Mouse (Mus musculus) heart, adult 9 months (tissue): Measurements from ENCODE around the gene Gal3st2.
"Not testable (repeated sequence)": the region's sequence is repeated elsewhere in the genome, so short reads cannot be mapped to it uniquely, and the experiment has no call there.

Source experiments
- DNase-seq, 2 experiments: peaks; one replicate each; pipeline ENCODE4 v3.0.0; 2022; ENCODE audit warnings: low spot score in 2 of 2

The Gal3st2 gene

DNA sequence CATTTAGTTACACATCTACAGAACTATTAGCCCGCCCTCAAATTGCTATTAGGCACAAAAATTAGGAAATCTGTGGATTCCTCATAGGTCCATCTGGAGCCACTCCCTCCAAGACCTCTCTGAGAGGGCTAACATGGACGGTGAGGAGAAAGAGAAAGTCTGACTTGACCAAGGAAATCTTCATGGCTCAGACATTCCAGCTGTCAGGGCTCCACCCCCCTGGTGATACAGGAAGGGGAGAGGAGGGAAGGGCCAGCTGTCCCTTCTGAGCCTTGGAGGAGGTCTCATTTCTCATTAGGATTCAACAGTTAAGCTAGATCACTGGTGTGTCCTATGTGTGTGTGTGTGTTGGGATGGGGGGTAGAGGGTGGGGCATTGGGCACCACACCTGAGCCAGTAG, at the start of gene Gal3st2:
Gene Gal3st2, plus strand, starts transcription at position 259 of the 400 bp plus-strand sequence.
- DNase-seq: not testable (repeated sequence)

DNA sequence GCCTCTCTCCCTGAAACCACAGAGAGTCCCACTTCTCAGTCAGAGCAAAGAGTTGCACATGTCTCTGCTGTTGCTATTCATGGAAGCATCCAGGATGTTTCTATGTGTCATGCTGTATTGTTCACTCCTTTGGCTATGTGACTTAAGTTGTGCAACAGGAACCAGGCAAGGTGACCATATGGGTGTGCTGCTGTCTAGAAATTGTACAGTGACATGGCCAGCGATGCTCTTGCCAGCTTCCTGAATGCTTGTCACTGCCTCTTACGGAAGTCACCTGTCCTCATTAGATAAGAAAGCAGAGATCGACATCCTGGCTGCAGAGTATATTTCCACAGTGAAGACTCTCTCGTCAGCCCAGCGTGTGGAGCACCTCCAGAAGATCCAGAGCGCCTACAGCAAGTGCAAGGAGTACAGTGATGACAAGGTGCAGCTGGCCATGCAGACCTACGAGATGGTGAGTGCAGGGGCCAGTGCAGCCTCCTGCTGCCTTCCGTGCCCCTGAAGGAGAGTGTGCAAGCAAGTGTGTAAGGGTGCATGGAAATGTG, 49.5 kb upstream of the Gal3st2 start:
- DNase-seq: no peak

DNA sequence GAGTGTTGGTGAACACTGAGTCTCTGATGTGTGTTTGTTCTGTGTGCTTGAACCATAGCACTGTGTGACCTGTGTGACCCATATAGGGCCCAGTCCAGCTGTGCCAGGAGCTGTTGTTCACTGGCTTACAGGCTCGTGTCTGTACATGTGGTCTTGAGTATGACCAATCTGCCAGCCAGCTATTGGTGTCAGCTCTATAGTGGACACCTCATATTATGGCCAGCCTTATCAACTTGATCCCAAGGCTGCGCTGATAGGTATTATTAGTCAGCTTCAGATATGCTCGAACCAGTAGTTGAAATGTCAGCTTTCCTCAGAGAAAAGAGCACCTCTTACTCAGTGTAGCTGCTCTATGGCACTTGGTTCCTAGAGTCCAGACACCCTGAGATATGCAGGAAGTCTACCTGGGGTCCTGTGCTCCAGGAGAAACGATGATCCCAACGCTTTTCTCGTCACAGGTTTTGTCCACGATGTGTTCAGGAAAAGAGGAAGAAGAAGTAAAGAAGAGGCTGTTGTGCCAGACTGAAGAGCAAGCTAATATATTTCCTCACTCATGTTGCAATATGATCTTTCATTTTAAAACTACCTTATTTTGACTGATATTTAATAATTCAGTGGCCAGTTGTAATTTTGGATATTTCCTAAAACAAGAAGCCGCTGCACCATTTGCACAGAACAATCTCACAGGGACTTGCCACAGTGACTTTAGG, 43.1 kb upstream of the Gal3st2 start:
- DNase-seq: no peak

DNA sequence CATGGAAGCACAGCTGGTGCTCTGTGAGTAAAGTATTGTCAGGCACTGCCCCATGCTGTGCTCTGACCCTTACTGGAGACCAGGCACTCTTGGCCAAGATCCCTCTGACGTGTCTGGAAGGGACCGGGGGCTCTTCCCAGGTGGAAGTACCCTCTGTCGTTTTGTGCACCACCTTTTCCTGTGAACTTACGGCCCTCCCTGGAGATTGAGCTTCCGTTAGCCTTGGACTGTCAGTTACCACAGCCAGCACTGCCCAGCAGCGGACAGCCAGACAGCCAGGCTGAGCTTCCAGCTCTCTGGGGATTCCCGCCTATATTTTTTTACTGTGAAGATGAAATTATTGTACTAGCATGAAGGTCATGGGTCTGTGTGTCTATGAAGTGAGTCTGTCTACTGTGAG, 42.4 kb upstream of the Gal3st2 start:
- no peak for DNase-seq

DNA sequence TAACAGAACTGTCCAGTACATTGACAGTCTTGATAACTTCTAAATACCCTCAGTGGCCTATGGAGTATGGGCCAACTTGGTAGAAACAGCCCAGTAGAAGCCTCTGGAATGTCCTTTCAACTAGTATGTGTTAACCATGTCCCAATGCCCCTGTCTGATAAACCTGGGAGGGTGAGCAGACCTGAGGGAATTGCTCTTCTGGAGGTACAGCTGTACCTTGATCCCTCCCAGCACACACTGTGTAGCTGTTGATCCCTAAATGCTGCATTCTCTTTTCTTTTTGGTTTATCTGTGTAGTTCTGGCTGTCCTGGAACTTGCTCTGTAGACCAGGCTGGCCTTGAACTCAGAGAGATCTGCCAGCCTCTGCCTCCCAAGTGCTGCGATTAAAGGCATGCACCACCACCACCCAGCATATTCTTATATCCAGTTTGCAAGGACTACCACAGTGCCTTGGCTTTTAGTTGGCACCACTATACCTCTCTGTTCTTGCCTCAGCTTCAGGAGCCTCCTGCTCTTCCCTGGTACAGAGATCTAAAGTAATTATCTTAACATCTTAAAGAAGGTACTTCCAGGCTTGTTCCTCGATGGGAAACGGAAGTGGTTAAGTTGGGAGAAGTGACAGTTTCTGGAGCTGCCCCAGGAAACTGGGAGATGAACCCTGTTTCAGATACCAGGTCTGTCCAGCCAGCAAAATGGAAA, 37.2 kb upstream of the Gal3st2 start:
- DNase-seq: no peak

DNA sequence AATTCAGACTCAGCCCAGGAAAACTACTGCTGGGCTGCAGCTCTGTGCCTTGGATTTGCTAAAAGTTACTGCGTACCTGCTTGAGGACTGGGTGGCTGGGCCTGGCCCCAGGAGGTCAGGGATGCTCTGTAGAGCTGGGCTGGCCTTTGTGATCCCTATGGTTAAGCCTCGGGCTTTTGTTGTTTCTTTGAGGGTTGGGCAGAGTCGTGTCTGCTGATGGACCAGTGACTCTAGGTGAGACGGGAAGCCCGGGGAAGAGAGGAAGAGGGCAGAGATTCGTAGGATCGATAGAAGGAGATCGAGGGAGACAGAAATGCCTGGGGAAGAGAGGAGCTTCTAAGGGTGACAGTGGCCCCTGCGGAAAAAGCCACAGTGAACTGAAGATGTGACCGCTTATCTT, 36.5 kb upstream of the Gal3st2 start, which contains the start of gene D2hgdh:
Gene D2hgdh, plus strand, starts transcription at position 301 of the 400 bp plus-strand sequence.
- DNase-seq: no peak

DNA sequence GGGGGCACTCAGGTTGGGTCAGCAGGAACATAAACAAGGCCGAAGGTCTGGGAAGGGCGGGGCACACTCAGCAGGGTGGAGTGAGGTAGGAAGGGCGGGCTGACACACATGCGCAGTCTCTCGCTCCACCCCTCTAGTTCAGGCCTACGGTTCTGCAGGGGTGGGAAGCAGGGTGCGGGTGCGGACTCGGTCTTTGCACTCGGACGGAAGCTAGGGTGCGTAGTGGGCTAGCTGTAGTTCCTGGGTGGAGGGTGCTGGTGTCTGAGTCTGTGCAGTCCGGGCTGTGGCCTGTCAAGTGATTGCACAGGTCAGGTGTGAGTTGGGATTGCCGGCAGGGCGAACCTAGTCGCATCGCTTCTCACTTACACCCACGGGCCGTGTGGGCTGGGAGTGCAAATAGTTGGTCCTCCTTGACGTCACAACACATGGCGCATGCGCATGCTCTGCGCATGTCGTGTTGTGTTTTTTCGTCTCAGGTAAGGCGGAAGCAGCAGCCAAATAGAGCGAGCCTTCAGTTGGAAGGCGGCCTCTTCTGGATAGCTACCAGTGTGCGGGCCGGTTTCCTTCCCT, 35.9 kb upstream of the Gal3st2 start:
- DNase-seq: peak; percentile 95 to 96

DNA sequence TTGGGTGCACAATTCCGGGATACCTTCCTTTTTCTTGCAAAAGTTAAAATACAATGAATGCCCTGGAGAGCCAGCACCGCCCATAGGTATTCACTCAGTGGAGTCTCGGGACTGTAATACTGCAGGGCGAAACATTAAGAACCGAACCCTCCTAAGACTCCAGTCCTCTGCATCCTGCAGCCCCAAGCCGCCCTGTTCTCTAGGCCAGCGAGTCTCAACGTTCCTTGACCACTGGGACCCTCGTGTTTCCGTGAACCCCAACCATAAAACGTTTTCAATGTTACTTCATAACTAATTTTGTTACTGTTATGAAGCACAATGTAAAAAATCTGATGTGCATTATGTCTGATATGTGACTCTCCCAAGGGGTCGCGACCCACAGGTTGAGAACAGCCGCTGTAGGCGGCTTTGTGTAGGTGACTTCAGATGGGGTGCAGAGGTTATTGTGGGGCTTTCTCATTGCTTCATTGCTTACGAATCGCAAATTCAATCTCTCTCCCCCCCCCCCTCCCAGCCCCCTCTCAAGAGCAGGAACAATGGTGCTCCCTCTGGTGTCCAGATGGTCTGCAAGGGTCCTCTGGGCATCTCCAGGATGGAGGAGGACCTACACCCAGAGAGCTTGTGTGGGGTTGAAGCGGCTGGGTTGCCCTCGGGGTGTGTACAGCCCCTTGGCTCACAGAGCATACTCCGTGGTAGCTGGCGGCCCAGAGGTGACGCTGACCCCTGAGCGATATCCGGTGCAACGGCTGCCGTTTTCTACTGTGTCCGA, 35.2 kb upstream of the Gal3st2 start:
- DNase-seq: no peak

DNA sequence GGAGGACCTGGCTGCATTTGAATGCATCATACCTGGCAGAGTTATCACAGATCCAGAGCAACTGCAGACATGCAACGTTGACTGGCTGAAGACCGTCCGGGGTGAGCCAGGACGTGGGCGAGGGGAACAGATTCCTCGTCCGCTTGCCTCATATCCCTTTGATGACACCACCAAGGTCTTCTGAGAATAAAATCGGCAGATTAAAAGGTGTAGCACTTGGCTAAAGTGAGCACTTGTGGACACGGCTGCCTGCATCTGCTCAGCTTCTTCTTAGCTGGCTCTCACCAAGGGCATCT, 34.6 kb upstream of the Gal3st2 start:
- no peak for DNase-seq

DNA sequence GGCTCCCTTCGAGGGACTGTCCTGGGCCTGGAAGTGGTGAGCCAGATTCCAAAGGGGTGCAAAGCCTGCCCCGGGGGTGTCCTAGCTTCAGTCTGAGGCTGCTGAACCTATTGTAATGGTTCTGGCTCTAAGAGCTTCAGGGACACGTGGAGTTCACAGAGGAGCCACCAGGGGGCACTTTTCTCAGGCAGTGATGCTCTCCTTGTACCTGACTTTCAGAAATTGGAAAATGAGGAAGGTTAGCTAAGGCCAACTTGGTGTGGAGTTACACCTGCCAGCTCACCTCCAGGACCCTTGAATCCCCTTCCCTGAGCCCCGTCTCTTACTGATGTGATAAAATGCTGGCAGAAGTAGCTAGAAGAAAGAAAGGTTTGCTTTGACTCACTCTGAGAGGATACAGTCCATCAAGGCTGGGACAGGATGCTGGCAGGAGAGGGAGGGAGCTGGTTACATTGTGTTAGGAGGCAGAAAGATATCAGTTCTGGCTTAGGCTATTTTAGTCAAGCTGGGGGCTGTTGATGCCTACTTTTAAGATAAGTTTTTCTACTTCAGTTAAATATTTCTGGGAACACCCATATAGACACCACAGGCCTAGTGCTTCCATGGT, 28.2 kb upstream of the Gal3st2 start:
- not testable (repeated sequence) for DNase-seq

DNA sequence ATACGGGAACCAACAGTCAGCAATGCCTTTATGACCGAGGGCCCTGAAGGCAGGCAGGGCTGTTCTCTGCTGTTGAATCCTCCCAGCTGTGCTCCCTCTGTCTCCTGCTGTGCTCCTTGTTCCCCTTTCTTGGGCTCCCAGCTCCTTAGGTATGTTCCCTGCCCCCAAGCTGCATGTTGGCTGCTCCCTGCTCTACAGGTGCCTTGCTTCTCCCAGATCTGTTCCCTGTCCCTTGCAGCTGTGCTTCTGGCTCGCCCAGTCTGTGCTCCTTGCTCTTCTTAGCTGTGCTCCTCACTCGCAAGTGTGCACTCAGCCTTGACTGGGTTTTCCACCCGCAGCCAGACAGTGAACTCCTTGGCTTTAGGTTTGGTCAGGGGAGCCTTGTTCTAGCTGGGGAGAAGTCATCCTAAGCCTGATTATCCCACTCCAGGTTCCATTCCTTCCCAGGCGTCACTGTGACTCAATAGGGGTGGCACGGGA, 26.4 kb upstream of the Gal3st2 start:
- no peak for DNase-seq

DNA sequence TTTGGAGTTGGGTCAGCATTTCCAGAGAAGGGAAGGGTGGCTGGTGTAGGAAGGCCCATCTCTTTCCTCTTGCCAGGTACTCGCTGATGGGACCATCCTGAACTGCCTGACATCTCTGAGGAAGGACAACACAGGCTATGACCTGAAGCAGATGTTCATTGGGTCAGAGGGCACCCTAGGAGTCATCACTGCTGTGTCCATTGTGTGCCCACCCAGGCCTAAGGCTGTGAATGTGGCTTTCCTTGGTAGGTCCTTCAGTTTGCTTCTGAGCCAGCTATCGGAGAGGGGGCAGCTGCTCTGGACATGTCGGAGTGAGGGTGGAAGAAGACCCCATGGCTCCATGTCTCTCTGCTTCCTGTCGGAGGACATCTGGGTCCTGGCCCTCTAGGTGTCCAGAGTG, 25.9 kb upstream of the Gal3st2 start:
- DNase-seq: no peak

DNA sequence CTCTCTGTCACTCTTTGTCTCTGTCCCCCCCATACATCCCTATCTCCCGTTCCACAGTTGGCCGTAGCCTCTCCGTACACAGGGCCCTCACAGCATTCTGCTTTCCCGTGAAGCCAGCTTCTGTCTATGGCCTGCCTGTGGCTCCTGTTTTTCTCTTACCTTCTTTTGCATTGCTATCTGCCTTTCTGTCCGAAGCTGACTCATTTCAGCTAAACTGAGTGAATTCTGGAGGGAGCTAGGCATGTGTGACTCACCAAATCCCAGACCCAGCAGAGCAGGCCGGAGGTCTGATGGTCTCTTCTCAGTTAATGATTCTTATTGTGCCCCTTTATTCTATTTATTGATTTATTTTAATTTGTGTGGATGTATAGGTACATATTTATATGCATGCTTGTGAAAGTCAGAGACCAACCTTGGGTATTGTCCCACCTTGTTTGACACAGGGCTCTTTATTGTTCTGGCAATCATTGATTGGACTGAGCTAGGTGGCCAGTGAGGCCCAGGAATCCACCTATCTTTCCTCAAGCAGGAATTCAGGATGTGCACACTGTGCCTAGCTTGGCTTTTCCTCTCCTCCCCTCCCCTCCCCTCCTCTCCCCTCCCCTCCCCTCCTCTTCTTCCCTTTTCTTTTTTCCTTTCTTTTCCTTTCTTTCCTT, 25.1 kb upstream of the Gal3st2 start:
- DNase-seq: no peak

DNA sequence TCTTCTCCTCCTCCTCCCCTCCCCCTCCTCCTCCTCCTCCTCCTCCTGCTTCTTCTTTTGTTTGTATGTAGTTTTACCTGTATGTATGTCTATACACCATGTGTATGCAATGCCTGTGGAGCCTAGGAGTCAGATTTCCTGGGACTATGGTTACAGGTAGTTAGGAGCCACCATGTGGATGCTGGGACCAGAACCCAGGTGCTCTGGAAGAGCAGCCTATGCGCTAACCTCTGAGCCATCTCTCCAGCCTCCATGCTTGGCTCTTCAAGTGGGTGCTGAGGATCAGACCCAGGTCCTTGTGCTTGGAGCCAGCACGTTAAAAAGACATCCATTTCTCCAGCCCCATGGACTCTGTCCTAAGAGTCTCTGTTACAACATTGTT, 24.6 kb upstream of the Gal3st2 start:
- DNase-seq: no peak

DNA sequence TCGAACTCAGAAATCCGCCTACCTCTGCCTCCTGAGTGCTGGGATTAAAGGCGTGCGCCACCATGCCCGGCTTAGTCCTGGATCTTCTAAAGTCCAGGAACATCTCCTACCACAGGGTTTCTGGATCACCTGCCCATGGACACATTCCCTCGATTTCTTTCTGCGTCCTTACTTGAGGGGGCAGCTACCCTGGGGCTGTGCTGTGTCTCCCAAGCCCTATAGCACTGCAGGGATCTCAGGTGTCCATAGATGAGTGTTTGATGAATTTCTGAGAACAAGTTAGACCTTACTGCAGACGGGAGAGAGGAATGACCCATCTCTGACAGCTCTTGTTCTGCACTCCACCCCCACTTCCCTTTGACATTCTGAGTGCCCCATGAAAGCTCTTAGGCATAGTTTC, 23.8 kb upstream of the Gal3st2 start:
- DNase-seq: no peak

DNA sequence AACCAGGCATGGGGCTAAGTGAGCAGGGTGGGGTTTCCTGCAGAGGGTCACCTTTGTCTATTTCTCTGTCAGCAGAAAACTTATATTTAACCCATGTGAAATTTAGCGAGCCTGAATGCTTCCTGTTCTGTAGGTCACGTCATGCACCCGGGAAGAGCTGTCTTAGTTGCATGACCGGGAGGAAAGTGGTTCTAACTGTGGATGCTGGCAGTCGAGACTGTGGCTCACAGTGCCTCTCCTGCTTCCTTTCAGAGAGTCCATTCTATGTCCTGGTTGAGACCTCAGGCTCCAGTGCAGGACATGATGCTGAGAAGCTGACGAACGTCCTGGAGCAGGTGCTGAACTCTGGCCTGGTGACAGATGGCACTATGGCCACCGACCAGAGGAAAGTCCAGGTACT, 22.5 kb upstream of the Gal3st2 start:
- not testable (repeated sequence) for DNase-seq

DNA sequence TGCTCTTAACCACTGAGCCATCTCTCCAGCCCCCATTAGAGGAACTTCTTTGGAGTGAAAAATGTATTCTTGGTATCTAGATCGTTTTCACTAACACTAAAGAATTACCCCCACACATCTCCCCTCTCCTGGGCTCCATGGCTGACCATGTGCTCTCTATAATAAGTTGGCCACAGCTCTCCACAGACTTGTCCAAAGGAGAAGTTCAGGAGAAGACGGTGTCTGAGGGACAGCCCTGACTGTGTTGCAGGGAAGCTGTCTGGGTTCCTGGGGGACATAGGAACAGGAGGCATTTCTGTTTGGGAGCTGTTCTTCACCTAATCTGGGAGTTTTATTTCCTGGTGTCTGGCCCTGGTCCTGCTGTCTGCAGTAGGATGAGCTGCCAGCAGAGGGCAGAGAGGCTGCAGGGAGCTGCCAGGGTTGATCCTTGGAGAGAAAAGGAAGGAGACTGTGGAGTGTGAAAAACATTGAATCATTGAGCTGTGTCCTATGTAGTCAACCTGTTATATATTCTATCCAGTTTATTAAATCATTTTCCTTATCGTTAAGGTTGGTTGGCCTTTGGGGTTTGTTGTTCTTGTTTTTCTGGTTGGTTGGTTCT, 15.2 kb upstream of the Gal3st2 start:
- not testable (repeated sequence) for DNase-seq

DNA sequence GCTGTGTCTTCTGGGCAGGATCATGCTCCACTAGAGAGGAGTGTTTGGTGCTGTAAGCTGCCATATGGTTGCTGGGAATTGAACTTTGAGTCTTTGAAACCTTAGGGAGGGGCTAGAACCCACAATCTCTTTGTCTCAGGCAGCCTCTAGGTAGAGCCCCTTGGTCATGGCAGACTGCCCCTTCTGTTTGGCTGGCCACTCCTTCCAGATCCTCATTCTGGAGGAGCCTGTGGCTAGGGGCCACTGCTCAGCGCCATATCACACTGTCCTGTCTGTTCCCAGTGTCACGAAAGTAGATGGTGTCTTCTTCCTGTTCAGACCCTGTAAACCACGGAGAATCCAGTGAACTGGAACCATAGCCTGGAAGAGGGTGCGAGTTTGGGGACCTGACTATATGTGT, 5.3 kb upstream of the Gal3st2 start:
- DNase-seq: not testable (repeated sequence)

DNA sequence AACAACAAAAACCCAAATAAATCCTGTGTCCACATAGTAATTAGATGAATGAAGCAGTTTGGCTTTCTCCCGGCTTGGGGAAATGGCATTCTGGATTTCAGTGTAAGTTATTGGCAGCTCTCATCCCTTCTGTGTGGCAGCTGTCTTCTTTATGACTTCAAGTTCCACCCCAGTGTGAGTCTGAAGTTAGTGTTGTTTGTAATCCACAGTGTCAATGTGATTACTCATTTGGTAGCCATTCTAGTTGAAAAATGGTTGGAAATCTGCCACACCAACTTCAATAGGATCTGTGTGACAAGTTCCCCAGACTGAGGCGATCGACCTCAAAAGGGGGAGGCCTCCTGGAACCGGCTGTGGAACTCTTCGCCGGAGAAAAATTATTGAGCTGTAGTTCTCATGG, 3.7 kb upstream of the Gal3st2 start:
- no peak for DNase-seq

DNA sequence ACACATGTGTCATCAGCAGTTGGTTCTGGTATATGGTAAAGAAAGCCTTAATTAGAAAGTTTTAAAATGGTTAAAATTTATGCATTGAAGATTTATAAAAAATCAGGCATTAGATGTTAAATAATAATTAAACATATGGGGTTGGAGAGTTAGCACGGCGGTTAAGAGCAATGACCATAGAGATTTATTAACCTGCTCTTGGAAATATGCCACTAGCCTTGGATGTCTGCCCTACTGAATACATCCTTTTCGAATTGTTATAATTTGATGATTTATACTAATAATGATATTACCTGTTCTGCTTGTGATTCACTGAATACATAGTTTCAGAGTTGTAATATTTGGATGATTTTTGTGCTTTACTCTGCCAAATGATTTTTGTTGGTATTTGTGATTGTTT, 3.1 kb upstream of the Gal3st2 start:
- no peak for DNase-seq

DNA sequence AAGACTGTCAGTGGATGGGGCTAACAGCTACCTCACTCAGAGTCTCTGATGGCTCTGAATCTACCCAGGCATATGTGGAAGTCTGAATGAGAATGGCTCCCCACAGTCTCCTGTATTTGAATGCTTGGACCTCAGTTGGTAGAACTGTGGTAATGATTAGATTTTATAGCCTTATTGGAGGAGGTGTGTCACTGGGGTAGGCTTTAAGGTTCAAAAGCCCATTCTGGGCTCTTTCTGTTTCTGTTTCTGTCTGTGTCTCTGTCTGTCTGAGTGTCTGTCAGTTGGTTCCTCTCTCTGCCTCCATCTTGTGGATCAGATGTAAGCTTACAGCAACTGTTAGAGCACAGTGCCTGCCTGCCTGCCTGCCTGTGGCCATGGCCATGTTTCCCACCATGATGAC, 1.5 kb upstream of the Gal3st2 start:
- no peak for DNase-seq
